Mouse (Mus musculus) embryonic facial prominence, embryonic 13.5 days (tissue): ENCODE results near the gene 1700088E04Rik. TPM values are rescaled to one million over a fixed set of nuclear protein-coding genes. Genes with fewer than 3 reads are reported as not detected.

ENCODE experiments used
- ATAC-seq: fragments of 200-750 bp; cut with Nextera tagmentation; 2 replicates; pipeline ENCODE4 v1.8.0; 2017; ENCODE audit warnings: low read depth; ENCODE audit not compliant: insufficient number of reproducible peaks, insufficient read depth, low FRiP score, low TSS enrichment
- H3K27ac ChIP-seq: fragments of 300-500 bp; sonication (generic); 2 replicates; pipeline ENCODE4 v1.5.1; 2015; ENCODE audit warnings: moderate library complexity, mild to moderate bottlenecking, inconsistent platforms
- H3K27me3 ChIP-seq: fragments of 300-500 bp; sonication (generic); 2 replicates; pipeline ENCODE4 v1.6.1; 2015; ENCODE audit warnings: mild to moderate bottlenecking, inconsistent platforms
- H3K36me3 ChIP-seq: fragments of 300-500 bp; sonication (generic); 2 replicates; pipeline ENCODE4 v1.6.1; 2015; ENCODE audit warnings: mild to moderate bottlenecking, inconsistent platforms
- H3K4me1 ChIP-seq: fragments of 300-500 bp; sonication (generic); 2 replicates; pipeline ENCODE4 v1.6.1; 2015; ENCODE audit warnings: inconsistent platforms
- H3K4me2 ChIP-seq: fragments of 300-500 bp; sonication (generic); 2 replicates; pipeline ENCODE4 v1.6.1; 2015; ENCODE audit warnings: moderate library complexity, mild to moderate bottlenecking, inconsistent platforms
- H3K4me3 ChIP-seq: fragments of 300-500 bp; sonication (generic); 2 replicates; pipeline ENCODE4 v1.5.1; 2015; ENCODE audit warnings: mild to moderate bottlenecking, inconsistent platforms
- H3K9ac ChIP-seq: fragments of 300-500 bp; sonication (generic); 2 replicates; pipeline ENCODE4 v1.6.1; 2015; ENCODE audit warnings: mild to moderate bottlenecking, inconsistent platforms
- H3K9me3 ChIP-seq: fragments of 300-500 bp; sonication (generic); 2 replicates; pipeline ENCODE4 v1.6.1; 2016; ENCODE audit warnings: inconsistent platforms
- WGBS: fragments of 180-500 bp; shearing (Covaris S2); methylation state at CpG from one replicate; pipeline ENCODE4 v1.1.7; 2015; ENCODE audit warnings: mixed read lengths; 5-methylcytosine and 5-hydroxymethylcytosine counted together
- polyA plus RNA-seq: library from polyadenylated mRNA; unstranded; fragments of >200 nt; fragmentation: Nextera tagmentation; extraction: Ambion mirVana; gene quantifications from 2 replicates; pipeline ENCODE4 v1.2.1, GENCODE M21; 2015

1700088E04Rik gene
- polyA plus RNA-seq, 1 experiment from 2014 or later = 9.7 TPM

- H3K4me3 ChIP-seq = no peak overlapping the region
- H3K4me1 ChIP-seq = peaks cover 4% of the 10 kb centered on the region; the same call in 1 of the 2 replicates
- H3K27me3 ChIP-seq = no peaks in the 10 kb centered on the region
- H3K36me3 ChIP-seq = peaks cover 79% of the 10 kb centered on the region
- no peak for ATAC-seq
- no peak overlapping the region for H3K9ac ChIP-seq
- 73% methylated on average over 7 of the region's 7 CpGs for WGBS
- H3K9me3 ChIP-seq = peaks cover 6% of the 10 kb centered on the region; the same call in 1 of the 2 replicates
- no peak overlapping the region for H3K4me2 ChIP-seq
- no peak overlapping the region for H3K27ac ChIP-seq
Observed at GRCm38 (mm10) chr15:79131442-79131841, 9.6 kb downstream of the 1700088E04Rik start.

GRCm38 (mm10) chr15:79130782-79131181 is 10.3 kb downstream of the 1700088E04Rik start:
- H3K4me2 ChIP-seq = no peak overlapping the region
- no peaks in the 10 kb centered on the region for H3K27me3 ChIP-seq
- no peak overlapping the region for H3K9ac ChIP-seq
- peaks cover 6% of the 10 kb centered on the region; the same call in 1 of the 2 replicates for H3K9me3 ChIP-seq
- no peak for ATAC-seq
- H3K36me3 ChIP-seq = peaks cover 86% of the 10 kb centered on the region
- H3K4me3 ChIP-seq = no peak overlapping the region
- no peak overlapping the region for H3K27ac ChIP-seq
- WGBS = 87% methylated on average over 10 of the region's 10 CpGs
- H3K4me1 ChIP-seq = peaks cover 4% of the 10 kb centered on the region; the same call in 1 of the 2 replicates

GRCm38 (mm10) chr15:79129311-79129710 is 11.7 kb downstream of the 1700088E04Rik start:
- Histone ChIP-seq H3K9me3 (peaks cover 6% of the 10 kb centered on the region; the same call in 1 of the 2 replicates), H3K9ac (no peak overlapping the region), H3K4me2 (no peak overlapping the region), H3K4me3 (no peak overlapping the region), H3K4me1 (no peaks in the 10 kb centered on the region), H3K27me3 (no peaks in the 10 kb centered on the region), H3K36me3 (peaks cover 95% of the 10 kb centered on the region), H3K27ac (no peak overlapping the region)
- ATAC-seq = no peak
- WGBS = 77% methylated on average over 7 of the region's 7 CpGs

- WGBS = 92% methylated on average over 5 of the region's 5 CpGs
- H3K27ac ChIP-seq = no peak overlapping the region
- no peak for ATAC-seq
- no peaks in the 10 kb centered on the region for H3K4me1 ChIP-seq
- H3K4me3 ChIP-seq = no peak overlapping the region
- H3K27me3 ChIP-seq = no peaks in the 10 kb centered on the region
- H3K4me2 ChIP-seq = no peak overlapping the region
- peaks cover 95% of the 10 kb centered on the region for H3K36me3 ChIP-seq
- H3K9ac ChIP-seq = no peak overlapping the region
- peaks cover 6% of the 10 kb centered on the region; the same call in 1 of the 2 replicates for H3K9me3 ChIP-seq
Observed at GRCm38 (mm10) chr15:79128208-79128607, 12.8 kb downstream of the 1700088E04Rik start.

- 93% methylated on average over 12 of the region's 12 CpGs for WGBS
- H3K36me3 ChIP-seq = peaks cover 95% of the 10 kb centered on the region
- H3K9me3 ChIP-seq = peaks cover 6% of the 10 kb centered on the region; the same call in 1 of the 2 replicates
- H3K4me3 ChIP-seq = no peak overlapping the region
- H3K4me1 ChIP-seq = no peaks in the 10 kb centered on the region
- no peak overlapping the region for H3K4me2 ChIP-seq
- H3K27ac ChIP-seq = no peak overlapping the region
- no peak overlapping the region for H3K9ac ChIP-seq
- H3K27me3 ChIP-seq = no peaks in the 10 kb centered on the region
- no peak for ATAC-seq
Observed at GRCm38 (mm10) chr15:79127101-79127500, 14.0 kb downstream of the 1700088E04Rik start.

- Histone ChIP-seq H3K36me3 (peaks cover 95% of the 10 kb centered on the region), H3K9me3 (peaks cover 6% of the 10 kb centered on the region; the same call in 1 of the 2 replicates), H3K9ac (no peak overlapping the region), H3K27ac (no peak overlapping the region), H3K4me1 (no peaks in the 10 kb centered on the region), H3K27me3 (no peaks in the 10 kb centered on the region), H3K4me3 (no peak overlapping the region), H3K4me2 (no peak overlapping the region)
- 81% methylated on average over 13 of the region's 13 CpGs for WGBS
- ATAC-seq = no peak
Observed at GRCm38 (mm10) chr15:79126217-79126932, 14.7 kb downstream of the 1700088E04Rik start.

GRCm38 (mm10) chr15:79124331-79124875 is 16.6 kb downstream of the 1700088E04Rik start:
- 82% methylated on average over 10 of the region's 10 CpGs for WGBS
- no peak overlapping the region for H3K4me2 ChIP-seq
- no peak overlapping the region for H3K4me3 ChIP-seq
- H3K36me3 ChIP-seq = peaks cover 95% of the 10 kb centered on the region
- H3K27ac ChIP-seq = no peak overlapping the region
- peaks cover 6% of the 10 kb centered on the region; the same call in 1 of the 2 replicates for H3K9me3 ChIP-seq
- no peaks in the 10 kb centered on the region for H3K27me3 ChIP-seq
- ATAC-seq = no peak
- no peaks in the 10 kb centered on the region for H3K4me1 ChIP-seq
- H3K9ac ChIP-seq = no peak overlapping the region

GRCm38 (mm10) chr15:79123751-79124150 is 17.3 kb downstream of the 1700088E04Rik start:
- Histone ChIP-seq H3K9ac (no peak overlapping the region), H3K27me3 (no peaks in the 10 kb centered on the region), H3K4me2 (no peak overlapping the region), H3K9me3 (peaks cover 6% of the 10 kb centered on the region; the same call in 1 of the 2 replicates), H3K27ac (no peak overlapping the region), H3K4me1 (no peaks in the 10 kb centered on the region), H3K36me3 (peaks cover 98% of the 10 kb centered on the region), H3K4me3 (no peak overlapping the region)
- WGBS = 86% methylated on average over 6 of the region's 6 CpGs
- no peak for ATAC-seq

GRCm38 (mm10) chr15:79122546-79122945 is 18.5 kb downstream of the 1700088E04Rik start:
- Histone ChIP-seq H3K9me3 (no peaks in the 10 kb centered on the region), H3K36me3 (peaks cover 99% of the 10 kb centered on the region), H3K27me3 (no peaks in the 10 kb centered on the region), H3K4me2 (no peak overlapping the region), H3K9ac (no peak overlapping the region), H3K4me3 (no peak overlapping the region), H3K4me1 (no peaks in the 10 kb centered on the region), H3K27ac (no peak overlapping the region)
- 83% methylated on average over 13 of the region's 13 CpGs for WGBS
- ATAC-seq = no peak

GRCm38 (mm10) chr15:79122119-79122518 is 18.9 kb downstream of the 1700088E04Rik start:
- WGBS = 67% methylated on average over 4 of the region's 4 CpGs
- ATAC-seq = no peak
- Histone ChIP-seq H3K27ac (no peak overlapping the region), H3K9ac (no peak overlapping the region), H3K4me3 (no peak overlapping the region), H3K4me1 (no peaks in the 10 kb centered on the region), H3K27me3 (no peaks in the 10 kb centered on the region), H3K4me2 (no peak overlapping the region), H3K36me3 (peaks cover 99% of the 10 kb centered on the region), H3K9me3 (no peaks in the 10 kb centered on the region)

GRCm38 (mm10) chr15:79119491-79119890 is 21.6 kb downstream of the 1700088E04Rik start:
- Histone ChIP-seq H3K4me1 (no peaks in the 10 kb centered on the region), H3K36me3 (peaks cover 99% of the 10 kb centered on the region), H3K27ac (no peak overlapping the region), H3K9me3 (no peaks in the 10 kb centered on the region), H3K27me3 (no peaks in the 10 kb centered on the region), H3K4me3 (no peak overlapping the region), H3K9ac (no peak overlapping the region), H3K4me2 (no peak overlapping the region)
- 72% methylated on average over 9 of the region's 9 CpGs for WGBS
- no peak for ATAC-seq

- 58% methylated on average over 5 of the region's 5 CpGs for WGBS
- peaks cover 74% of the 10 kb centered on the region for H3K36me3 ChIP-seq
- no peak overlapping the region for H3K27ac ChIP-seq
- peaks cover 16% of the 10 kb centered on the region for H3K4me1 ChIP-seq
- no peak overlapping the region for H3K9ac ChIP-seq
- H3K4me2 ChIP-seq = no peak overlapping the region
- H3K9me3 ChIP-seq = no peaks in the 10 kb centered on the region
- ATAC-seq = no peak
- H3K4me3 ChIP-seq = no peak overlapping the region
- no peaks in the 10 kb centered on the region for H3K27me3 ChIP-seq
Observed at GRCm38 (mm10) chr15:79115276-79115675, 25.8 kb downstream of the 1700088E04Rik start.
